Mouse (Mus musculus): Measurements from ENCODE around the gene Rnf4. TPM values are rescaled to one million over a fixed set of nuclear protein-coding genes. Genes with fewer than 3 reads are reported as not detected.

Gene Rnf4
- 132 TPM for polyA plus RNA-seq (2014; fragmentation: Illumina TruSeq; extraction: RNeasy Lipid Tissue Mini Kit (QIAGEN cat#74804))

DNA sequence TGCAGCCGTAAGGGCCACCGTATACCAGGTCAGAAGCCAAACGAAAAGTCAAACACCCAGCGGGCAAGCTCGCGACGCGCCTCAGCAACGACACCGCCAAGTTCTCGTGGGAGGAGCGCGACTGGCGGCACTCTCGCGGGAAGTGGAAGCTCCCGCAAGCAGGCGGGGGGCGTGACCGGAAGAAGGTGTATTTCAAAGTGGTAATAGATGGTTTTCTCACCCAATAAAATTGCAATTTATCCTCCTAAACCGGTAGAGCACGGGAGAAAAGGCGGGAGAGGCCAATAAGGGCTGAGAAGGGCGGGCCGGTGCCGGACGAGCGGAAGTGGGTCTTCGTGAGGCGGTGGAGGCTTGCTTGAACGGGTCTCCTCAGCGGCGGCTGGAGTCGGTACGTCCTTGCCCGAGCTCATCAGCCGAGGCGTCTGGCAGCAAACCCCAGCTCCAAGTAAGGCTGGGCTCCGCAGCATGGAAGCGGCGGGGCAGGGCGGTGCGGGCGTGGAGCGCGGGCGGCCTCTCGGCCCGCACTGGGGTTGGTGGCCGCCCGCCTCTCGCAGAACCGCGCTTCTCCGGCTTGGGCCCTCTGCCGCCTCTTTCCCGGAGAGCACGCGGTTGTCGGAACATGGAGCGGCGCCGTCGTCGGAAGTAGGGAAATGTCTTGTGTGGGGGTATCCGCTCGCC, at the start of gene Rnf4:
Gene Rnf4 (plus strand): TSS at position 193 of the 678 bp plus-strand sequence.

GRCm38 (mm10) chr5:34288154-34288716, 47.9 kb upstream of the Rnf4 start, which contains the start of the genes Zfyve28 and Cfap99:
TSS of gene Zfyve28 (minus strand) at chr5:34288449.
TSS of gene Cfap99 (plus strand) at chr5:34288600.

DNA sequence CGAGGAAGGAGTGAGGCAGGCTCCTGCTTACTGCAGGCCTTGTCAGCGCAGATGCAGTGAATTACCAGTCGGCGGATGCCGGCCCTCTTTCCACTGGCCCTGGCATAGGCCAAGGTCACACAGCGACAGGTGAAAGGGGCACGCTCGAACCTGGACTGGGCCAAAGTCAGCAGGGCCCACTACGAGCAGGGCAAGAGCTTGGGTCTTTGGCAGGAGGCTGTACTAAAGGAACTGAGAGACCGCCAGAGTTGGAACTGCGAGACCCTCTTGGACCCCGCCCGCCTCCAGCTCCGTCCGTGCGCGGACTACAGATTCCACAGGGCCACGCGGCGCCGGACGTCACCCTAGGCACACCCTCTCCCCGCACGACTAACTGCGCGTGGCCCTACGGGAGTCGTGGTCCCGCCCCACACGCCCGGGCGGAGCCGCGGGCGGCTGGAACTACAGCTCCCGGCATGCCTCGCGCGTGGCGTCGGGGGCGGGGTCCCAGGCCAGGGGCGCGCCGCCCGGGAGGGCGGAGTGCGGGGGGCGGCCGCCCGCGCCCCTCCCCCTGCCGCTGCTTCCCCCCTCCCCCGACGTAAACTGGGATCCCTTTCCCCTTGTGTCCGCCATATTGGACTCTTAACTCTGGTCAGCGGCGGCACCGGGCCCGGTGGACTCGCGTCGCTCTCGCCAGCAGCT, 33.4 kb downstream of the Rnf4 start, which contains the start of gene Fam193a:
Gene Fam193a (plus strand): TSS at position 593 of the 681 bp plus-strand sequence.

Other genes starting within 250 kb of the Rnf4 start
- gene Poln, start 166.8 kb upstream of the Rnf4 start, polyA plus RNA-seq (2014; fragmentation: Illumina TruSeq; extraction: RNeasy Lipid Tissue Mini Kit (QIAGEN cat#74804)), result 1.0 TPM
- gene Haus3, start 166.8 kb upstream of the Rnf4 start, polyA plus RNA-seq (2014; fragmentation: Illumina TruSeq; extraction: RNeasy Lipid Tissue Mini Kit (QIAGEN cat#74804)), result 117 TPM
- gene Mxd4, start 148.6 kb upstream of the Rnf4 start, polyA plus RNA-seq (2014; fragmentation: Illumina TruSeq; extraction: RNeasy Lipid Tissue Mini Kit (QIAGEN cat#74804)), result 12.6 TPM
- gene Zfyve28, start 47.8 kb upstream of the Rnf4 start, polyA plus RNA-seq (2014; fragmentation: Illumina TruSeq; extraction: RNeasy Lipid Tissue Mini Kit (QIAGEN cat#74804)), result not detected
- not detected for gene Cfap99, start 47.7 kb upstream of the Rnf4 start, polyA plus RNA-seq (2014; fragmentation: Illumina TruSeq; extraction: RNeasy Lipid Tissue Mini Kit (QIAGEN cat#74804))
- 34.0 TPM for gene Fam193a, start 33.6 kb downstream of the Rnf4 start, polyA plus RNA-seq (2014; fragmentation: Illumina TruSeq; extraction: RNeasy Lipid Tissue Mini Kit (QIAGEN cat#74804))
- gene Tnip2, start 177.7 kb downstream of the Rnf4 start, polyA plus RNA-seq (2014; fragmentation: Illumina TruSeq; extraction: RNeasy Lipid Tissue Mini Kit (QIAGEN cat#74804)), result 6.5 TPM
- 1.4 TPM for gene Sh3bp2, start 189.5 kb downstream of the Rnf4 start, polyA plus RNA-seq (2014; fragmentation: Illumina TruSeq; extraction: RNeasy Lipid Tissue Mini Kit (QIAGEN cat#74804))
- gene Add1, start 237.4 kb downstream of the Rnf4 start, polyA plus RNA-seq (2014; fragmentation: Illumina TruSeq; extraction: RNeasy Lipid Tissue Mini Kit (QIAGEN cat#74804)), result 138 TPM